Mouse (Mus musculus) spleen, adult 2 months (tissue): ENCODE measurements around the gene Arfgef2. TPM values are rescaled to one million over a fixed set of nuclear protein-coding genes. Genes with fewer than 3 reads are reported as not detected.

Experiments used
- DNase-seq, 2 experiments: peaks; one replicate each; pipeline versions ENCODE4 v3.0.0 to v3.0.0-alpha.2; 2012 to 2021; ENCODE audit warnings: low spot score in 2 of 2, low read depth in 1 of 2
- H3K27ac ChIP-seq: fragments of 200-500 bp; 2 replicates; pipeline ENCODE4 v1.5.1; 2012; ENCODE audit warnings: low read length, inconsistent platforms; ENCODE audit not compliant: insufficient read depth
- H3K27me3 ChIP-seq: fragments of 200-500 bp; 2 replicates; pipeline ENCODE4 v1.6.1; 2012; ENCODE audit warnings: mild to moderate bottlenecking, moderate library complexity, low read length, inconsistent platforms; ENCODE audit not compliant: control insufficient read depth, insufficient read depth
- H3K36me3 ChIP-seq: fragments of 200-500 bp; 2 replicates; pipeline ENCODE4 v1.6.1; 2012; ENCODE audit warnings: mild to moderate bottlenecking, low read length, inconsistent platforms; ENCODE audit not compliant: control insufficient read depth, insufficient read depth
- H3K4me1 ChIP-seq: fragments of 200-500 bp; 2 replicates; pipeline ENCODE4 v1.6.1; 2011; ENCODE audit warnings: inconsistent platforms; ENCODE audit not compliant: control insufficient read depth, insufficient read depth, insufficient read length
- H3K4me3 ChIP-seq: fragments of 200-500 bp; 2 replicates; pipeline ENCODE4 v1.5.1; 2011; ENCODE audit warnings: mild to moderate bottlenecking, inconsistent platforms; ENCODE audit not compliant: insufficient read depth, insufficient read length; ENCODE audit errors: extremely low read depth
- CTCF ChIP-seq: fragments of 200-500 bp; IDR thresholded peaks from 2 replicates; pipeline ENCODE4 v1.5.1; 2011; ENCODE audit warnings: mild to moderate bottlenecking, inconsistent platforms; ENCODE audit not compliant: insufficient read depth, insufficient read length, insufficient replicate concordance; ENCODE audit errors: extremely low read depth
- POLR2A ChIP-seq: fragments of 200-500 bp; IDR thresholded peaks from 2 replicates; pipeline ENCODE4 v1.6.1; 2011; ENCODE audit warnings: low read depth, low read length, inconsistent platforms
- WGBS: fragments of 180-500 bp; shearing (Covaris S2); methylation state at CpG from one replicate; pipeline ENCODE4 v1.1.7; 2018; 5-methylcytosine and 5-hydroxymethylcytosine counted together
- polyA plus RNA-seq: library from polyadenylated mRNA; depleted of rRNA; stranded (reverse); fragments of >200 nt; gene quantifications from 2 replicates; pipeline ENCODE4 v1.2.3, GENCODE M21; 2012

The Arfgef2 gene
- polyA plus RNA-seq, 1 experiment = 11.6 TPM

DNA sequence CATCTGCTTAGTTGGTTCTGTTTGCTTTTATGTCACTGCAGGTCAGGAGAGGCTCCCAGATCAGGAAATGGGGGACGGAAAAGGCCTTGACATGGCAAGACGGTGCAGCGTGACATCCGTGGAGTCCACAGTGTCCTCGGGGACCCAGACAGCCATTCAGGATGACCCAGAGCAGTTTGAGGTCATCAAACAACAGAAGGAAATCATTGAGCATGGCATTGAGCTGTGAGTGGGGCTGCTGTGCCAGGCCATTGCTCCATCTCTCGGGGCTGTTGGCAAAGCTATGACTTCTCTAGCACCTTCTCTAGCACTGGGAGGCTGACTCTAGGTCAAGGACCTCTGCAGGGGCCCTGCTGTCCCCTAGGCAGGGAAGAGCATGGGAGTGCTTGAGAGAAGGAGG is 51.0 kb downstream of the Arfgef2 start:
- WGBS = 95% methylated on average over 6 of the region's 6 CpGs
- TF ChIP-seq CTCF (no peak), POLR2A (no peak)
- Histone ChIP-seq H3K27ac (no peak overlapping the region), H3K4me1 (no peaks in the 10 kb centered on the region), H3K27me3 (no peaks in the 10 kb centered on the region), H3K4me3 (no peak overlapping the region), H3K36me3 (peaks cover 69% of the 10 kb centered on the region)
- DNase-seq = no peak

DNA sequence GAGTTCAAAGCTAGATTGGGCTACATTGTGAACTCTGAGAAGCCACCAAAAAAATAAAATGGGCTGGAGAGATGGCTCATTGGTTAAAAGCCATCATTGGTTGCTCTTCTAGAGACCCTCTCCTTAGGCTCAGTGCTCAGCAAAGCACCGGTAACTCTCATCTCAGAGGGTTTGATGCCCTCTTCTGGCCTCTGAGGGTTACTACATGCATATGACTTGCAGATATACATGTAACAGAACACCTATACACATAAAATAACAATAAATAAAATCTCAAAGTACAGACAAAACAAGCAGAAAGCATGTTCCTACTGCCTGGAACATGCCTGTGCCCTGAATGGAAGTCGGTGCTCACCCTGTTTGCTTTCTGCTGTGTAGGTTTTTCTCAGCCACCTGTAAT is 51.7 kb downstream of the Arfgef2 start:
- Histone ChIP-seq H3K27ac (no peak overlapping the region), H3K36me3 (peaks cover 69% of the 10 kb centered on the region), H3K4me1 (no peaks in the 10 kb centered on the region), H3K27me3 (no peaks in the 10 kb centered on the region), H3K4me3 (no peak overlapping the region)
- DNase-seq = no peak
- 97% methylated on average over 2 of the region's 2 CpGs for WGBS
- TF ChIP-seq POLR2A (no peak), CTCF (no peak)

GRCm38 (mm10) chr2:166859214-166859613 is 53.8 kb downstream of the Arfgef2 start:
- H3K36me3 ChIP-seq = peaks cover 64% of the 10 kb centered on the region
- no peaks in the 10 kb centered on the region for H3K4me1 ChIP-seq
- WGBS = 91% methylated on average over 7 of the region's 7 CpGs
- H3K27ac ChIP-seq = no peak overlapping the region
- TF ChIP-seq POLR2A (no peak), CTCF (no peak)
- DNase-seq = no peak
- no peaks in the 10 kb centered on the region for H3K27me3 ChIP-seq
- no peak overlapping the region for H3K4me3 ChIP-seq

- no peak overlapping the region for H3K4me3 ChIP-seq
- H3K36me3 ChIP-seq = peaks cover 60% of the 10 kb centered on the region
Measured at GRCm38 (mm10) chr2:166862505-166862904, 57.1 kb downstream of the Arfgef2 start.

GRCm38 (mm10) chr2:166865476-166865875 is 60.1 kb downstream of the Arfgef2 start:
- H3K4me1 ChIP-seq = no peaks in the 10 kb centered on the region
- H3K27me3 ChIP-seq = no peaks in the 10 kb centered on the region
- TF ChIP-seq POLR2A (no peak), CTCF (no peak)
- WGBS = 90% methylated on average over 10 of the region's 10 CpGs
- H3K27ac ChIP-seq = no peak overlapping the region
- no peak for DNase-seq
- peaks cover 56% of the 10 kb centered on the region for H3K36me3 ChIP-seq
- H3K4me3 ChIP-seq = no peak overlapping the region

More at GRCm38 (mm10) chr2:166862505-166862904, 57.1 kb downstream of the Arfgef2 start:
- WGBS = 92% methylated on average over 3 of the region's 3 CpGs
- no peak for DNase-seq
- no peak overlapping the region for H3K27ac ChIP-seq
- H3K4me1 ChIP-seq = no peaks in the 10 kb centered on the region
- no peak for TF ChIP-seq CTCF
- TF ChIP-seq POLR2A = no peak
- no peaks in the 10 kb centered on the region for H3K27me3 ChIP-seq

DNA sequence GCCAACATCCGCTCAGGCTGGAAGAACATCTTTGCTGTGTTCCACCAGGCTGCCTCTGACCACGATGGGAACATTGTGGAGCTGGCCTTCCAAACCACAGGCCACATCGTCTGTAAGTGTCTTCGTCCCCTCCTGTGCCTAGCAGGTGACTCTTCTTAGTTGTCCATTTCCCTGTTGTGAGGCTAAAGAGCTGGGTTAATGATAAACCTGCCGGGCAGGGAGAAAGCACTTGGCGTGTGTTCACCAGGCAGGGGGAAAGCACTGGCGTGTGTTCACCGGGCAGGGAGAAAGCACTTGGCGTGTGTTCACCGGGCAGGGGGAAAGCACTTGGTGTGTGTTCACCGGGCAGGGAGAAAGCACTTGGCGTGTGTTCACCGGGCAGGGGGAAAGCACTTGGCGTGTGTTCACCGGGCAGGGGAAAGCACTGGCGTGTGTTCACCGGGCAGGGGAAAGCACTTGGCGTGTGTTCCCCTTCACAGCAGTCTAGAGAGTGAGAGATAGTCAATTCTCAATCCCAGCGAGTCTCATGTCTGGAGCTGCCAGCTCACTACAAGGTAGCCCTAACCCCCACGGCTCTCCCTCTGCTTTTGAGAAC is 65.0 kb downstream of the Arfgef2 start:
- Histone ChIP-seq H3K4me1 (no peaks in the 10 kb centered on the region; the same call in 1 of the 2 replicates), H3K36me3 (peaks cover 39% of the 10 kb centered on the region), H3K27ac (no peak overlapping the region), H3K4me3 (no peak overlapping the region), H3K27me3 (no peaks in the 10 kb centered on the region)
- TF ChIP-seq CTCF (no peak), POLR2A (no peak)
- 93% methylated on average over 20 of the region's 20 CpGs for WGBS
- DNase-seq = no peak

- Histone ChIP-seq H3K4me3 (no peak overlapping the region), H3K4me1 (peaks cover 2% of the 10 kb centered on the region; the same call in 1 of the 2 replicates), H3K27me3 (no peaks in the 10 kb centered on the region), H3K36me3 (peaks cover 34% of the 10 kb centered on the region), H3K27ac (no peak overlapping the region)
- WGBS = 92% methylated on average over 10 of the region's 10 CpGs
- DNase-seq = no peak
- no peak for TF ChIP-seq POLR2A
- no peak for TF ChIP-seq CTCF
Measured at GRCm38 (mm10) chr2:166870899-166871298, 65.5 kb downstream of the Arfgef2 start.
